Mouse (Mus musculus) c-Kit-positive CD71-positive TER-119-positive erythroid progenitor cells, embryonic 14.5 days (primary cell): ENCODE results near the gene Map2k3.

Experiments
- DNase-seq: peaks from one replicate; pipeline ENCODE4 v3.0.0-alpha.2; 2013; ENCODE audit warnings: low spot score

Gene Map2k3

DNA sequence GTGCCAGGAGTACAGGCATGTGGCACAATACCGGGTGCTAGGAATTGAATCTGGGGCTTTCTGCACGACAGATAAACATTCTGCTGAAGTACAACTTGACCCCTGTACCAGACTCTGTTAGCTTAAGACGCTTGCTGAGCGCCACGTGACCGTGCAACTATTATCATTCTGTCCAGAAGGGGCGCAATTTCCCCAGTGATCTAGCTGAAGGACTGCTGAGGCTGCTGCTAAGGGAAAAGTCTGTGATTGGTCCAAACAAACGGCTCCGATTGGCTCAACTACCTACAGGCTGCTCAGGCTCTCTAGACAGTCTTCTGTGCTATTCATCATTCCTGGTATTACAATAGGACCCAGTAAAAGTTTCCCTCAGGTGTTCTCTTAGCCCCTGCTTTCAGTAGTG lies 4.6 kb upstream of the Map2k3 start:
- peak; percentile 97 for DNase-seq

DNA sequence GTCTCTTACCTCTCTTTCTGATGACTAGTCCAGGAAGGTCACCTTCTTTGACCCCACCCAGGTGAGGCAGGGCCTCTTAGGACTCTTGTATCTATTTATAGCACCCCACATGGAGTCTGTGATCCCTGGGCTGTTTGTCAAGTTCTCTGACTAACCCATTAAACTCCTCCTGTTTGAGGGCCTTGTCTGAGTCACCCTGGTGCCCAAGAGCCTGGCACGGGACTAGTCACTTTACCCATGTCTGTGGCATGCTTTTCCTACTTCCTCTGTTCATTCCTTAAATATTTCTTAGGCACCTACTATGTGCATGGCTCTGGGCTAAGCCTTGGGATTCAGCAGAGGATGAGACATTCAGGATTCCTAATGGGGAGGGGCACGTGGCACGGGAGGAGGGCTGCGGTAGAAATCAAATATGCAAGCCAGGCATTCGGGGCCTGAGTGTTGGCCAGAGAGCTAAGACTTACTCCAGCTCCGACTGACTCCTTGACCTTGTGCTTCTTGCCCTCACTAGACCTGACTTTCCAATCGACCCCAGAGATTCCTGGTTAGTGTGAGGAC lies 1.0 kb upstream of the Map2k3 start:
- no peak for DNase-seq

DNA sequence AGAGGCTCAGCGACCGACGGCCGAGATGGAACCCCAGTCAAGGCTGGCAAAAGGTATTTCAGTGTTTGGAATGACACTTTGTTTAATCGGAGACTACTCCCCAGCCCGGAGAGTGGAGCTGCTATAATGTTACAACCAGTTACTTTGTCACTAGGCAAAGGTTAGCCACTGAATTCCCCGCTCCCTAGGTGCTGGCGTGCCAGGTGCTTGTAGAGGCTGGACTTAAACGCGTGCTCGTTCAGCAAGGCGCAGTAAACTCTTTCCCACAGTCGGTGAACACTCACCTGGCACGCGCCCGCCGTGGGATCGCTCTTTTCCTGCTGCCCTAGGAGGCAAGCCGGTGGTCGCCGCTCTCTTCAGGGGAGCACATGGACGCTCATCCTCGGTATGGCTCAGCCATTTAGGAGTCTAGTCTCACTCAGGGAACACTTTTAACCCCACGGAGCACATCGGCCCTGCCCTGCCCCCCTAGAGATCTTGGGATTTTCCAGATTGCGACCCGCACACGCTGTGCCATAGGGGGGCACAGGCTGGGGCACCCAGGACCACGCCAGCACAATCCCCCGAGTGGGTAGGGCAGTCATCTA lies 458 bp upstream of the Map2k3 start:
- no peak for DNase-seq

DNA sequence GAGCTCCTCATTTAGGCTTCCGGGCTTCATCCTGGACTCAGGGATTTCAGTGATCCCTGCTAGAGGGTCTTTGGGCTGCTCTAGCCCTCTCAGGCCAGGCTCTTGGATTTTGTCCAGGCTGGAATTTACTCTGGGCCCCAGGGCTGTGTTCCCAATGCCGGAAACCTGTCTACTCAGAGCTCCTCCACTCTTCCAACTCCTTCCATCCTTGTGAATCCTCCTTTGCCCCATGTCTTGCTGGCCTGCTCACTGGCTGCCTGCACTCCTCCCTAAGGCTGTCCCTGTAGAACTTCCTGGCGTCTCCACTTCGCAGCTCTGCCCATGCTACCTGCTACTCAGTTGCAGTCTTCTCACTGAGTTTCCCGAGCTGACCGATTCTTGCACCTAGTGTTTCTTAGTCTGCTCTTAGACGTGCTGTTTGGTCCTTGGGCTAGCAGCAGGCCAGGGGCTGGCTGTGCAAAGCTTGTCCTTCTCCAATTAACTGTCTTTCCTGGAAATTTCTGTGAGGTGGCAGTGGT lies 729 bp downstream of the Map2k3 start:
- no peak for DNase-seq

DNA sequence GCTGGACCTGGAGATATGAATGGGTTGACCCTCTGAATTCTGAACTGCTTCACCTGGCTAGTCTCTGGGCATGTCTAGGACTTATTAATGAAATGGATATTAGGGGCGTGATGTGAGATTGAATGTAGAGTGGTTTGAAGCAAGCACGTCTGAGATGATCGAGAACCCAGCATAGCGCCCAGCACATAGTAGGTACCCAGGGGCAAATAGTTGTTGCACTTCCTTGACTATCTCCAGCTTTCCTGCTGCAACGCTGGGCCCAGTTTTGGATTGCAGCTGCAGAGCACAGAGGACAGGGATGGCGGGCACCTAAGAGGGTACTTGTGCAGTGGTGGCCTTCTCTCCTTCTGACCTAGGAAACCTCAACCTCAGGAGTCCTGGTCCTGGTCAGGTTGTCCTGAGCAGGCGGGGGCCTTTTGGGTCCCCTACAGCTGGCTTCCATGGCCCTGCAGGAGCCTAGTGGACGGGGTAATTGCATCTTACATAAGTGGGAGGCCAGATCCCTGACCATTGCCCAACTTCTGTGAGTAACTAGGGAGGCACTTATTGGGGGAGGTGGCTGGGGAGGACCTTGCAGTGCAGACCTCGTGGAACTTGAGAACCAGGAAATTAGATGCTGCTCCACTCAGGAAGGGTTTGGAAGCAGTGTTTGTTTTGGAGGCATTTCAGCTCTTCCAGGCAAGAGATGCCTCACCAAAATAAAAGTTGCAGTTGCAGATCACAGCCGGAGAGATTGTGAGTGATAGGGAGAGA lies 1.5 kb downstream of the Map2k3 start:
- no peak for DNase-seq

DNA sequence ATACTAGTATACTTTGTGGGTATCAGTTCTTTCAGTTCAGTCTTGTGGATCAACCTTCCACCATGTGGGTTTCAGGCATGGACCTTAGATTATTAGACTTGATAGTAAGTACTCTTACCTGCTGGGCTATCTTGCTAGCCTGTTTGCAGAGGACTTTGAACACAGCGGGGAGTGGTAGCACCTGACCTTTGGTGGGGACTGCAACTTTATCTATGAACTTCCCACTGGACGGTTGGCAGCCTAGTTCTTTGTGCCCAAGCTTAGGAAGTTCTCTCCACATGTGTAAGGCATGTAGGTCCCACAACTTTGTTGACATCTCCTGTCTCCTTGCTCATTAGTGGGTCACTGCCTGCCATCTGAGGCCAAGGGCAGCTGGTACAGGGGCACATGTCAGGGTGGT lies 3.0 kb downstream of the Map2k3 start:
- no peak for DNase-seq

DNA sequence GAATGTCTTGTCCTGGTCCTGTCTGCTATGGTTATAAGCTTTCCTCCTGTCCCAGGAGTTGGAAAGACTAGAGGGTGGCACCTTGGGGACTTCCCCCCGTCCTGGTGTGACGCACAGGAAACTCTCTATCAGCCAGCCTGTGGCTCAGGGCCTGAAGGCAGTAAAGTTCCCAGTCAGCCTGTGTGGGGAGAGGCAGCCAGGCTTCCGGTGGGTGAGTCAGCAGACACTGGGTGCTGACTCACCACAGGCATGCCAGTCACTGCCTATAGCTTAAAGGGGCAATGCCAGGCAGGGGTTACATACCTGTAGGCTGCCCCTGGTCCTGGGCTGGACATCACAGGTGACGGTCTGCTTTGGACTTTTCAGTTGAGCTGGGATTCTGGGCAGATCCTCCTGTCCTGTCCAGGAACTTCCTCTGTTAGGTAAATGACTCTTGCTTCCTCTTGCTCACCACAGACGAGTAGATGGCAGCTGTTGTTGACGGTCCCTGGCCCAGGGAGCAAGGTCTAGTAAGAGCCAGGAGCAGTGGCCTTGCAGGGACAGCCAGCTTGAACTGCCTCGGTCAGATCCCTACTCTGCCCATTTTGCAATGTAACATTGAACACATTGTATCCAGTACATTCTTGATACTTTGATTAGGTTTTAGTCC lies 3.6 kb downstream of the Map2k3 start:
- DNase-seq = peak; percentile 87

DNA sequence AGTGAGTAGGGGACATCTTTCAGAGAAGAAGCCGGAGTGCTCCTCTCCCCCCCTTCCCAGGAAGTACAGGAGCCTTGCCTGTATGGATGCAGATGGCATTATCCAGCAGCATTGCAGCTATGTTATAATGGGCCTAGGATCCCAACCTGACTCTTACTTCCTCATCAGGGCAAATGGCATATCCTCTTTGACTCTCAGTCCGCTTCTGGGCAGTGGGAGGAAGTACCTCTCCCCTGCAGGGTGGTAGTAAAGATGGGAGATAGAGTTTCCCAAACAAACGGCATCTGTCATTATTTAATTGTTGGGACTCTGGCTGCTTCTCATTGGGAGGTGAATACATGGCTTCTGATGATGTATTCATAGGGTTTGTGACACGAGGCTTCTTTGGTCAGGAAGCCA lies 4.1 kb downstream of the Map2k3 start:
- DNase-seq = no peak

DNA sequence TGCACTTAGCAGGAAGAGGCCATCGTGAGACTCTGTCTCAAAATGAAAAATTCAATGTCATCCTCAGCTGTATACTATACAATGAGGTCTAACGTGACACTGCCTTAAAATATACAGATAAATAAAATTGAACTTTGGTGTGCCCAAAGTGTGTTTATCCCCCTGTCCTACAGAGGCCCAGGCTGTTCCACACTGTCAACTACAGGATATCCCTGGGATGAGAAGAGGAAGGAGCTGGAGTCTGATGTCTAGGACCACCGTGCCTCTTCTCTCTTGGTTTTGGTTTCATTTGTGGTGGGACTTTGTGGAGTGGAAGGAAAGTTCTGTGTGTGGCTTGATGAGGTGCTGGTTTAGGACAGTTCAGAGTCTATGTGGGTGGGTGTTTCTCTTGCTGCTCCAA lies 5.8 kb downstream of the Map2k3 start:
- no peak for DNase-seq

DNA sequence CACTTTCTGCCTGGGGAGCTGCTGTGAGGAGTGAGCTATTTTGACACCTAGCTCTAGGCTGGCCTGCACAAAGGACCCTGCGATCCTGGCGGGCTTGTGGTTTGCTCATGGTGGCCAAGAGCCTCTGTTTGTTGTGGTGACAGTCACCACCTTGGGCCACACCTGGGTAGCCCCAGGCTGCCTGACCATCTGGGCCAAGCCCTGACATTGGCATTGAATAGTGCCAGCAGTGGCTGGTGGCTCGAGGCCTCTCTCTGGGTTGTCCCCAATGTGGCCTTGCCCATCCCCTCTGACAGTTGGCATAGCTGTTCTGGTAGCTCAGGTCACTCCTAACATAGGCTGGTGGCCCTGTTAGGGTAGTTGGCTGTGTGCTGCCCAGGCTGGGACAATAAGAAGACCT lies 7.7 kb downstream of the Map2k3 start:
- no peak for DNase-seq

DNA sequence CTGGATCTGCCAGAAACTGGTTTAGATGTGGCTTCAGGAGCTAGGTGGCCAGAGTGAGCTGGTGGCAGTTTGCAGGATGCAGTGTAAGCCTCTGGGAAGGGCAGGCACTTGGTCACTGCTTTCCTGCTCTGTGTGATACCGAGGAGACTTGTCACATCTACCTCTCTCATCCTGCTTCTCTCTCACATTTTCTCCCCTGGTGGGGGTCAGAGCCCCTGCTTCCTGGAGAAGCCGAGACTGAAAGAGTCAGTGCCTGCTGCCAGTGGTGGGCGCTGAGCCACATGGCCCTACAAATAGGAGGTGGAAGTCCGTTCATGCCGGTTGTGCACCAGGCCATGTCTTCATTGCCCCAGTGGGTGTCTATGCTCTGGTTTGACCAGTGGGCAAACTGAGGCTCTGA lies 8.7 kb downstream of the Map2k3 start:
- DNase-seq = no peak

DNA sequence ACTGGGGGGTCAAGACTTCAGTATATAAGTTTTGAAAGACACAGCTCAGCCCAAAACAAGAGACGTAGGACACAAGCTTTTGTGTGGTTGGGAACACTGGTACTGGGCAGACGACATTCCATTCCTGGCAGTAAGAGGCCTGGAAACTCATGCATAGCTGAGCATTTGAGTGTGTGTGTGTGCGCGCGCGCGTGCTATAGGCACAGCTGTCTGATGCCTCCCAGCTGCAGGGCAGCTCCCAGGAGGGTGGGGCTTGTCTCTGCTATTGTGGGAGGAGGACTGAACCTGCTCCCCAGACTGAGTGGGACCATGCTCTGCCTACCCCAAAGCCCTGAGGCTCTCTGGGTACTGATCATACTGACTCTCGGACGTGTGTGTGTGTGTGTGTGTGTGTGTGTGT lies 9.5 kb downstream of the Map2k3 start:
- peak; percentile 53 for DNase-seq

DNA sequence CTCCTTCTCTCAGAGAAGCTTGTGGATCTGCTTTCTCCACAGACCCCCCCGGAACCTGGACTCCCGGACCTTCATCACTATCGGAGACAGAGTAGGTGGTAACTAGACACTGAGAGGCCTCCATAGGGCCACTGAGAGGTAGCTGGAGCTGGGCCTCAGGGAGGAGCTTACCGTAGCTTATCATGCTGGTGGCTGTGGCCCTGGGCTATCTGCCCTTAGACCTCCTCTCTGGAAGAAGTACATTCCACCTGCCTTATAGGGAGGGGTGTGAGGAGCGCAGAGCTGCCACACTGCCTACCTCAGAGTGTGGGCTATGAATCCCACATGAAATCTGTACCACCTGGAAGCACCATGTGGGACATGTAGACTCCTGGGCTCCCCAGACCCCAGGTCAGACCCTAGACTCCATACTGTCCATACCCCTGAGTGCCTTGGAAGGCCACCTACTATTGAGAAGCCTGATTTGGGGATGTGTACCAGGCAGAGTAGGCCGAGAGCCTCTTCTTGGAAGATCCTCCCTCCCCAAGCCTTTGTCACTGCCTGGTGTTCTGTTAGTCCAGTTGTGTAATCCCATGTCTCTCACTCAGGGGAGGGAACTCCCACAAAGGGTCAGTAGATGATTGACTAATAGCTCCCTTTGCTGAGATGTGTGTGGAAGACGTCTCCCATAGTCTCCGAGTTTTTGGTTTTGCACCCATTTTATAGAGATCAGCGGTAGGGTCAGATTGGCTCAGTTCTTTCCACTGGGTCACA lies 10.6 kb downstream of the Map2k3 start:
- DNase-seq = peak; percentile 61

DNA sequence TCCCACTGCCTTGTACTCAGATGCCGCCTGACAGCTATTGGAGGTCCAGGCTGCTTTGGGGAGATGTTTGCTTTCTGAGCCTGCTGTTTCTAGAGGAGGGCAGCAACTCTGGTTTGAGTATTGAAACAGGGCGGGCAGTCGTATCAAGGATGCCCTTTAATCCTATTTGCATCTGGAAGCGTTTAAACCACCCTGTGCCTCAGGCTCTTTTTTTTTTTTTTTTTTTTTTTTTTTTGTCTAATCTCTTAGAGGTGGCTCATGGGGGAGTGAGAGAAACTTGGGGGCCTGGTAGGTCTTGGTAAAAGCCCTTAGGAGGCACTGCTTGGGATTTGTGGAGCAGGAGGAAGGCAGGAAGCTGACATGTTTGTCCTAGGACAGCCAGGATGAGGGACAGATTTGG lies 13.2 kb downstream of the Map2k3 start:
- DNase-seq = no peak

DNA sequence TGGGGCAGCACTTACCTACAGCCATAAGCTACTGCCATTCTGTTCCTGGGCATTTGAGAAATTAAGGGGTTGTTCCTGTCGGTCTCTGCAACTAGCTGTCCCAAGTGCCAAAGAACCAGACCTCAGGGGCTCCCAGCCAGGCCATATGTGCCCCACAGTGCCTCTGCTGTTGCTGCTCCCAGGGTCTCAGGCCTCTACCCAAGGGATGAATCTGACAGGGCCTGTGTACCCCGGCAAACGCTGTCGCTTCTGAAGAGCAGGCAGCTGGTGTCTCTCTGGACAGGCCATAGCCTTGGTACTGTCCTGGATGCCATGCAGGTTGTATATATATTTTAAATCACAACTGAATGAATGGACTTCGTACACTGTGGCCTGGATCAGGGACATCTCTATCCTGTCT lies 20.1 kb downstream of the Map2k3 start:
- DNase-seq = no peak

DNA sequence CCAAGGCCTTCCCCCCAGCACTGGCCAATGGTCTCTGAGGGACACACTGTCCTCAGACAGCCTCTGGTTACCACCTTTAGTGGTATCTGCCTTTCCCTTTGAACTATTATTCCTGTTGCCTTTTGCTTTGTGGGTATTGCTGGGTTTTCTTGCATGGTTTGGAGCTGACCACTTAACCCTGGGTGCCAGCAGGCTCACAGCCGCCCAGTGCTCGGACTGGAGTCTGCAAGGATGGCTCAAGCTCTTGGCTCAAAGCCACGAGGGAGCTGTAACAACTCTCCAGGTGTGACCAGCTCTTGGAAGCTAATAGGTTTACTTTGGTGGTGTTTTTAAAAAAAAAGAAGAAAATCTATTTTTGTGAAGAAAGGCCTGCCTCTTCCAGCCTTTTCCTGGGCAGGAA lies 20.5 kb downstream of the Map2k3 start:
- DNase-seq = no peak

DNA sequence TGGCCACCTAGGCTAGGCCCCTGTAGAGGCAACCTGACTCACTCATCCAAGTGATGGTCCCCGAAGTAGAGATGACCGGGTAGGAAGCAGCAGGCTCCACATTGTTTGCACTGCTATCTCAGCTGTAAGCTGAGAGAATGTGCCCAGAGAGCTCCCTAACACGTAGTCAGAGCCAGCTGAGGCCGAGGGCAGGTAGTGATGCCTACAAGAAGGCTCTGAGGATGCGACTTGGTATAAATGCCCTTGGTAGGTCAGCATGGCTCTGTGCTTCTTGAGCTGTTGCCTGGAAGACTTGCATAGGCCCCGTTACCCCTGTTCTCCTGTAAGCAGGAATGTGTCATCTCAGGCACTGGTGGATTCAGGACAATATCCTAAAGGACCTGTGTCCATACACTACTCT lies 21.2 kb downstream of the Map2k3 start:
- no peak for DNase-seq

DNA sequence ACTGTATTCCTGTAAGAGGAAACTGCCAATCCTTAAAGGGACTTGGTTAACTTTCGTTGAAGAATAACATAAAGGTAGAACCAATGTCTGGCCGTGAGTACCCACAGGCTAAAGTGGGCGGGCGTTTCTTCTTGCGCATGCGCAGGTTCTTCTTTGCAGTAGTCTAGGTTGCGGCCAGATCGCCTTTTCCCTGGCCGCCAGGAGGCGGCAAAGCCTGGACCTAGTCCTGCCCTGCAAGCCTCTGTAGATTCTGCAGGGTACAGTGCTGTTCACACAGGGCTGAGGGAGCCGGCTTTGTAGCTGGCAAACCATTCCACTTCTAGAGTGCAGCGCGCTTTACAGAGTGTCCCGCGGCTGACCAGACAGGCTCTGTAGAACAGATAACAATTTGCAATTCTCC lies 22.0 kb downstream of the Map2k3 start:
- peak; percentile 81 for DNase-seq

DNA sequence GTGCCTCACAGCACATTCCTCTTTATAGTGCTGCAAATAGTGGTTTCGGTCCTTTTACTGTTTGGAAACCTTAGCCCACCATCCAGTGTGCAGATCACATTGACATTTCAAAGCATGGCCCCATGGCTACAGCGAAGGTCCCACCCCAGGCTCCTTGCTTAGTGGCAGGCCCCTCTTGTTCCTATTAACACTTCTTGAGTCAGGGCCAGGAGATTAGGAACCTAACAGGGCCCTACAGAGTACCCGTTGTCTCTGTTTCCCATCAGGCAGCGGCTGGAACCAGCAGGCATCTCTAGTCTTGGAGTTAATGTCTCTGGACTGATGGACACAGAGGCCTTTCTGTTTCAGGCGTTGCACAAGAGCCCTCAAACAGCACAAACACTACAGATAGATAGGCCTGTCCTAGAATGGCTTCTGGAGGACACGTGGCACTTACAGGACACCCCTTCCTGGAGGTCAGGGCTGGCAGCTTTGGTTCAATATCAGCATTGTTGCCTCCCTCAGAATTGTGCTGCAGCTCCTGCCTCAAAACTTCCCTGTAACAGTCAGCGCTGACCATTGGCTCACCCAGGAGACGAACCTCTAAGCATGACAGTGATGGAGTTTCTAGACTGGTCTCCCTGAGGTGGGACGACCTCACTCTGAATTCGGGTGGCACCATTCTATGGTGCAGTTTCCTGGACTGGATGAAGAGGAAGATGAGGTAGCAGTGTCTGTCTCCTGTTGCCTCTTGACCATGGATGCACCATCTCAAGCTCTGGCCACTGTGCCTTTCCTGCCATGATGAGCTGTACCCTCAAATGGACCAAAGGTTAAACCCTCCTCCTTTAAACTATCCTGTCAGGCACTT lies 22.6 kb downstream of the Map2k3 start:
- DNase-seq = no peak

DNA sequence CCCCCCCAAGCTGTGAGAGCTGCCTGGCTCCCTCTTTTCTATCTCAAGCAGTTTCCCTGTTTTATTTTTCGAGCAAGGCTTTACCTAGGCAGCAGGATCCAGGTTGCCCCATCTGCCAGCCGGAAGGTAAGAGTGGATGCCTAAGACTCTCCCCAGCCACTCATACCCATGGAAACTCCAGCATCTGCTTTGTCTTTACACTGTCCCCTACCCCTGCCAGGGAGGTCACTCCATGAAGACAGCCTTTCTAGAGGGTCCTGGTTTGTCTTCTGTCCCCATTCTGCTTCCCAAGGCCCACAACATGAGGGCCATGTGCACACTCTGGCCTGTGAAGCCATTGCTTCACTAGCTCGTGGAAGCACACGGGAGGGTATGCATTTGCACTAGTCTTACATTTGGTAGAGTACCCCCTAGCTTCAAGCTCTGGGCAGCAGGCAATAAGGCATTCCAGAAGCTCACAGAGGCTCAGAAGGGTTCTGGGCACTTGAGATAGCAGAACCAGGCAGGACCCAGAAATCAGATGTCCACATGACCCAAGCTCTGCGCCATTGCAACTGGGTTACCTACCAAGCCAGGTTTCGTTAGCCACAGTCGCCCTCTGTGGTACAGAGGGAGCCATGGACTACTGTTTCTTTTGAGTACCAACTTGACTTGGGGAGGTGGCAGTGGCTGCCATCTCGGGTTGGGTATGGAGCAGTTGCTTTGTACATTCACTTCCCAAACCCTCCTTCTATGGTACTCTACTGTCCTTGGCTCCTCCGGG lies 24.0 kb downstream of the Map2k3 start:
- no peak for DNase-seq

DNA sequence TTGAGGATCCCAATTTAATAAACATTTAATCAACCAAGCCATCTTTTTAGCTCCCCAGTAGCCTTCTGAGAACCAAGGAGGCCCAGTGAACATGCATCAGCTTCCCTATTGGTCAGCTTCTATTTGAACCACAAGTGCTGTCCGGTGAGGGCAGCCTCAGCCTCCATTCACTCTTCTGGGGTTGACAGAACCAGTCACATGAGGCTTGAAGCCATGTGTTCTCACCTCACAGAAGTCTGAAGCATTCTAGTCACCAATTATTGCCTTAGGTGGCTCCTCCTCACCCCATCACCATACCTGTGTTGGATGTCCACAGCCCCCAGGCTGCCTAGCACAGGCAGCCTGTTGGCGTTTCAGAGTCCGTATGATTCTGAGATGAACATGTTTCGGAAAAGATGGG lies 27.1 kb downstream of the Map2k3 start:
- no peak for DNase-seq
